Mouse (Mus musculus) embryonic facial prominence, embryonic 12.5 days (tissue): ENCODE data around the gene Hnrnpf. TPM values are rescaled to one million over a fixed set of nuclear protein-coding genes. Genes with fewer than 3 reads are reported as not detected.

Source experiments
- ATAC-seq: fragments of 200-750 bp; cut with Nextera tagmentation; 2 replicates; pipeline ENCODE4 v1.8.0; 2017; ENCODE audit not compliant: insufficient number of reproducible peaks, insufficient read depth, low FRiP score, low TSS enrichment
- H3K27ac ChIP-seq: fragments of 300-500 bp; sonication (generic); 2 replicates; pipeline ENCODE4 v1.5.1; 2016; ENCODE audit warnings: mild to moderate bottlenecking
- H3K27me3 ChIP-seq: fragments of 300-500 bp; sonication (generic); 2 replicates; pipeline ENCODE4 v1.6.1; 2016; ENCODE audit warnings: mild to moderate bottlenecking, moderate library complexity
- H3K36me3 ChIP-seq: fragments of 300-500 bp; sonication (generic); 2 replicates; pipeline ENCODE4 v1.6.1; 2016; ENCODE audit warnings: mild to moderate bottlenecking
- H3K4me1 ChIP-seq: fragments of 300-500 bp; sonication (generic); 2 replicates; pipeline ENCODE4 v1.6.1; 2016
- H3K4me2 ChIP-seq: fragments of 300-500 bp; sonication (generic); replicated peaks from 2 replicates; pipeline ENCODE4 v1.6.1; 2016; ENCODE audit warnings: mild to moderate bottlenecking, moderate library complexity
- H3K4me3 ChIP-seq: fragments of 300-500 bp; sonication (generic); 2 replicates; pipeline ENCODE4 v1.5.1; 2016; ENCODE audit warnings: mild to moderate bottlenecking
- H3K9ac ChIP-seq: fragments of 300-500 bp; sonication (generic); 2 replicates; pipeline ENCODE4 v1.6.1; 2016; ENCODE audit warnings: mild to moderate bottlenecking, moderate library complexity
- H3K9me3 ChIP-seq: fragments of 300-500 bp; sonication (generic); 2 replicates; pipeline ENCODE4 v1.6.1; 2016; ENCODE audit warnings: mild to moderate bottlenecking, moderate library complexity
- WGBS: fragments of 180-500 bp; shearing (Covaris S2); methylation state at CpG from one replicate; pipeline ENCODE4 v1.1.7; 2016; 5-methylcytosine and 5-hydroxymethylcytosine counted together
- polyA plus RNA-seq: library from polyadenylated mRNA; unstranded; fragments of >200 nt; fragmentation: Nextera tagmentation; extraction: Ambion mirVana; gene quantifications from 2 replicates; pipeline ENCODE4 v1.2.1, GENCODE M21; 2016

The Hnrnpf gene
- polyA plus RNA-seq, 1 experiment from 2014 or later, result 677 TPM

DNA sequence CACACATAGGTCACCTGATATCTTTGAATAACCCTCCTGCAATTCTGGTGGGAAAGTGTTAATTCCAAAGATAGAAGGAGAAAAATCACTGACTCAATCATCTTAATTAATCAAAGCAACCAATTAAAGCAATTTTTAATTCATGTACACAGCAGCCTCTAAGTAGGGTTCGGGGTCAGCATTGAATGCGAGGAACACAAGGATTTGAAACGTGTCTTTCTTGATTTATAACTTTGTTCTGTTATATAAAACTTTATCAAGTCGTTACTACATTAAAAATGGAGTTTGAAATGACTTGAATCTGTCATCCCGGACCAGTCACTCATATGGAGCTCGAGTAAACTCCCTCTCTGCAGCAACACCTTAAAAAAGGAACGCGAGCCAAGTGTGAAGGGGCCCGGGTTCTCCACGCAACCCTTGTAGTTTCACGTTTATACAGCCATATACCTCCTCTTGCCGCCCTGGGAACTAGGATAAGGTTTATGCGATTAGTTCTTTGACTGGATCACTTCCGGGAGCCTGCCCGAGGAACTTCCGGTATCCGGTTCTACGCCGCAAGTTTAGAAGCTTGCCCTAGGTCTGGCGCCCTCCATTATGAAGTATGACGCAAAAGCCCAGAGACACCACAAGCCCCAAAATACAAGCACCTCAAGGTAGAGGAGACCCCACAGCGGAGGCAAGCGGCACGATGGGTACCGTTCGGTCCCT is 21.3 kb upstream of the Hnrnpf start:
- Histone ChIP-seq H3K27me3 (no peaks in the 10 kb centered on the region), H3K27ac (peak overlapping the region; percentile 98), H3K36me3 (no peaks in the 10 kb centered on the region), H3K9me3 (no peaks in the 10 kb centered on the region), H3K4me1 (peaks cover 5% of the 10 kb centered on the region; the same call in 1 of the 2 replicates), H3K9ac (peak overlapping the region; percentile 66), H3K4me2 (peak overlapping the region; percentile 56), H3K4me3 (peak overlapping the region; percentile 43)
- peak; percentile 59; the same call in 1 of the 2 replicates for ATAC-seq
- WGBS, result 13% methylated on average over 26 of the region's 26 CpGs

DNA sequence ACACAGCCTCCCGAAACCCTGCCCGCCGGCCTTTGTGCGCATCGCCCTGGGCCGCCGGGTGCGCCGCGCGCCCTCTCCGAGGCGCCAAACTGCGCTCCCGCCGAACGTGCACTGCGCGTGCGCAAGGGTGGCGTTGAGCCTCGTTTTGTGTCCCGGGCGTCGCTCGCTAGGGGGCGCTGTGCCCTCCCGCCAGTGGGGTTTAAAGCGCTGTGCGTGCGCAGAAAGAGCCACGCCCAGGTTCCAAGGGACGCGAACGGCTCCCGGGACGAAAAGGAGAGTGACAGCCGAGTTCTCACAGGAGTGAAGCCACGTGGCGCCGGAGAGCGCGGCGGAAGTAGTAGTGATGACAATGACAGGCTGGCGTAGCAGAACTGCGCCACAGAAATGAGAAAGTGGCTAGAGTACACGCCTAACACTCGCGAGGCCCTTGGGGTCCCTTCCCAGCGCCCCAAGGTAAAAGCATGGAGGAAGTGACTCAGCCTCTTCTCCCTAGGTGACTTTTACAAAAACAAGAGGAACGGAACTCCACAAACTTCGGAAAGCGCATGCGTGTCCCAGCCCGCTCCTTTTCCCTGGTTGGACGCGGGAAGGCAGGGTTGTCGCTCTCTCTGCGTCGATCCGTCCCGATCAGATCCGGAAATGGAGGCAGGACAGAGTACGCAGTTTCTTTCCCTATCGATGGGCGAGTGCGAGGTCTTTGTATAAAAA is 20.6 kb upstream of the Hnrnpf start:
- Histone ChIP-seq H3K27me3 (no peaks in the 10 kb centered on the region), H3K9ac (peak overlapping the region; percentile 66), H3K4me3 (peak overlapping the region; percentile 43), H3K27ac (peak overlapping the region; percentile 98), H3K4me2 (peak overlapping the region; percentile 56), H3K4me1 (peaks cover 5% of the 10 kb centered on the region; the same call in 1 of the 2 replicates), H3K36me3 (no peaks in the 10 kb centered on the region), H3K9me3 (no peaks in the 10 kb centered on the region)
- ATAC-seq, result peak; percentile 92
- WGBS, result under 1% methylated on average over 67 of the region's 67 CpGs

DNA sequence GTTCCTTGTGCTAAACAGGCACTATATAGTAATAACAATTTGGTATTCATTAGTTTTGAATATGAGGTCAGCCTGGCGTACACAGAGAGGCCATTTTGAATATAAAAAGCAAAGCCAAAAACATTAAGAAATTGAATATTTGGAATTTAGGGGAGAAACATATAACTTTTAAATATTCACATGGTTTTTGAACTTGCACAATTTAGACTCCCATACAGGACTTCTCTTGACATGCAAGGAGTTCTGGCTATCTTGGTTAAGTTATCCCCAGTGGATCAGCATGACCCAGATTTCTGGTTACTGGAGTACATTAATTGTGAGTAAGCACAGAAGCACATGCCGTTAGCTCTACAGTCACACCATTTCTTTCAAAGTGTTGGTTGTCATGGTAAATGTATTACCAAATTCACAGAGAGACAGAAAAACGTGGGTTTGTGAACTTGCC is 19.7 kb upstream of the Hnrnpf start:
- H3K9ac ChIP-seq, result no peak overlapping the region

DNA sequence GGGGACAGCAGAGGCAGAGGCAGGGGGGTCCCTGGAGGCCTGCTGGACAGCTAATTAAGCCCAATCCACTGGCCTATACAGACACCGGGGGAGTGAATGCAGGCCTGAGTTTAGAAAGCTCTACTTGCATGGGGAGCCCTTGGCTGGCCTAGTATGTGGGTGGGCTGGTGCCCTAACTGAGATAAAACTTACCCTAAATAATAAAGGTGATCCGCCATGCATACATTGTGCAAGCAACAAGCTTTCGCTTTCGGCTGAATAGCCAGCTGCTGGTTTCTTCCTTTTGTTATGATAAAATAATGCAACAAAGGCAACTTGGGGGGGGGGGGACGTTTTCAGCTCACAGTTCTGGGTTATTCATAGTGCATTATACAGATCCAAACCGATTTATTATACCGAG is 18.9 kb upstream of the Hnrnpf start:
- Histone ChIP-seq H3K4me3 (no peak overlapping the region), H3K36me3 (no peaks in the 10 kb centered on the region), H3K9ac (no peak overlapping the region), H3K9me3 (no peaks in the 10 kb centered on the region), H3K27me3 (no peaks in the 10 kb centered on the region), H3K4me1 (peaks cover 5% of the 10 kb centered on the region; the same call in 1 of the 2 replicates), H3K27ac (0 out of 2 replicates have a peak overlapping the region, but pooled peaks have one; percentile 6), H3K4me2 (no peak overlapping the region)
- WGBS, result 82% methylated on average over 7 of the region's 7 CpGs
- ATAC-seq, result no peak

More for the DNA sequence above, 19.7 kb upstream of the Hnrnpf start:
- H3K36me3 ChIP-seq, result no peaks in the 10 kb centered on the region
- peaks cover 5% of the 10 kb centered on the region; the same call in 1 of the 2 replicates for H3K4me1 ChIP-seq
- peak overlapping the region; percentile 43 for H3K4me3 ChIP-seq
- H3K4me2 ChIP-seq, result peak overlapping the region; percentile 56
- H3K27ac ChIP-seq, result peak overlapping the region; percentile 98
- H3K27me3 ChIP-seq, result no peaks in the 10 kb centered on the region
- 53% methylated on average over 3 of the region's 3 CpGs for WGBS
- H3K9me3 ChIP-seq, result no peaks in the 10 kb centered on the region
- ATAC-seq, result no peak

DNA sequence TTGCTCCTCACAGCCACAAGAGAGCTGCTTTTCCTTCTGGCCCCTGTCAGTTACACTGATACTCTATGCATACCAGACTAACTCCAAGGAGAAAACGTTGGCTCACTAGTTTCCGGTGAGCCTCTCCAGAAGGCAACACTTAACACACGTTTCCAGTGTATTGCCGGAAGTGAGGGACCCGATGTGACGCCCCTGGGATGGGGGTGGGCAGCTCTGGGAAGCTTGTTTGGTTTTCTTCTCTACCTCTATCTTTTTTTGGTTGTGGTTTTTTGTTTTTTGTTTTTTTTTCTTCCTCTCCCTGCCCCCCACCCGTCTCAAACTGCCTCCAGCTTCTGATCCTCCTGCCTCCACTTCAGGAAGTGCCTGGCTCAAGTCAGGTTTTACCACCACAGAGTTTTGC is 18.1 kb upstream of the Hnrnpf start:
- H3K4me2 ChIP-seq, result no peak overlapping the region
- H3K4me3 ChIP-seq, result no peak overlapping the region
- no peak for ATAC-seq
- peaks cover 5% of the 10 kb centered on the region; the same call in 1 of the 2 replicates for H3K4me1 ChIP-seq
- 62% methylated on average over 7 of the region's 7 CpGs for WGBS
- no peaks in the 10 kb centered on the region for H3K36me3 ChIP-seq
- H3K27me3 ChIP-seq, result no peaks in the 10 kb centered on the region
- H3K9ac ChIP-seq, result no peak overlapping the region
- no peaks in the 10 kb centered on the region for H3K9me3 ChIP-seq
- no peak overlapping the region for H3K27ac ChIP-seq

DNA sequence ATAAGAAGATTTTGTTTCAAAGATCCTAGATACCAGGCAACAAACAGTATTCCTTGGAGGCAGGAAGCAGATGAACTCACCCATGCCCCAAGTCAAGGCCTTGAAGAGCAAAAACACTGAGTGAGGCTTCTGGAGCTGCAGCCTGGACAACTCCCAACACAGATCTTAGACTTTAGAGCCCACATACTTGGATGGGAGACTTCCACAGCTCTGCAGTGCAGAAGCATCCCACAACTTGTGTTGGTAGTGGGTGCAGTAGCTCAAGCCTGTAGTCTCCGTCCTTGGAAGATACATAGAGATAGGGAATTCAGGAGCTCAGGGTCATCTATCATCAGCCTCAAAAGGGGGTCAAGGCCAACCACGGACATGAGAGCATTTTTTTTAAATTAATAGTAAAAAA is 14.2 kb upstream of the Hnrnpf start:
- Histone ChIP-seq H3K36me3 (no peaks in the 10 kb centered on the region), H3K4me3 (no peak overlapping the region), H3K9ac (no peak overlapping the region), H3K9me3 (no peaks in the 10 kb centered on the region), H3K4me2 (no peak overlapping the region), H3K27me3 (no peaks in the 10 kb centered on the region), H3K27ac (no peak overlapping the region), H3K4me1 (peaks cover 2% of the 10 kb centered on the region; the same call in 1 of the 2 replicates)
- no peak for ATAC-seq
- 85% methylated on average over 2 of the region's 2 CpGs for WGBS

DNA sequence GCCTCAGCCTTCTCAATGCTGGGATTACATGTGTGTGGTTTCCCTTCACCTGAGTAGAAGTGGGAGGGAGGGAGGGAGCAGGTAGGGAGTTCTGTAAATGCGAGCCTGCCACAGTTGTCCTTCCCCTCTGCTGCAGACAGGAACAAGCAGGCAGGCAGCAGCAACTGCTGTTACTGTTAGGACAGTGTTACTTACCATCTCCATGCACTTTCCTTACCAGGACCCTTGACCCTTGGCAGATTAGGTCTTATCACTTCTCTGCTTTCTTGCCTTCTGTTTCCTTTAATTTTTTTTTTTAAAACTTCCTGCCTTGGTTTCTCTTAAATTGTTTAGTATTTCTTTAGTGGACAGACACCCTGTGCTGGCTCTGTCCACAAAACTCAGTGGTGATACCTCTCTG is 12.1 kb upstream of the Hnrnpf start:
- H3K4me2 ChIP-seq, result no peak overlapping the region
- H3K4me3 ChIP-seq, result no peak overlapping the region
- no peaks in the 10 kb centered on the region for H3K27me3 ChIP-seq
- no peak overlapping the region for H3K9ac ChIP-seq
- WGBS, result 47% methylated on average over 1 of the region's 1 CpGs
- no peaks in the 10 kb centered on the region for H3K9me3 ChIP-seq
- no peak for ATAC-seq
- no peaks in the 10 kb centered on the region for H3K4me1 ChIP-seq
- H3K27ac ChIP-seq, result no peak overlapping the region
- H3K36me3 ChIP-seq, result no peaks in the 10 kb centered on the region

DNA sequence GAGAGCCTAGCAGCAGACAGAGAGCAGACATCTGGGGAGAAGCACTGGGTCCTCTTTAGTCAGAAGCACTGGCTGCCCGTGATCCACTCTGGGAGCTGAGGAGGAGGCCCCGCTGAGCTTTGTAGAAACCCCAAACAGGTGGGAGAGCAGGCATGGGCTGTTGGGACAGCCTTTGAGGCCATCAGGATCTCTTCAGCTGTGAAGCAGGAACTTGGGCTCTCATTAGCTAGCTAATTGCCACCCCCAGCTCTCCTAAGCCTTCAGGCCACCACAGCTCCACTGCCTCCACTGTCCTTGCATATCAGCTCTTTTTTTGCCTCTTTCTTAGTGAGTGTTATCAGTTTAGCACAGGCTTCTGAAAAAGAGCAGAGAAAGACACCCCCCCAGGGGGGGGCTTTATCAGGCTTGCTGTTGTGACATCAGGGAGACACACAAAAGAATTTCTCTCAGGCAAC is 11.5 kb upstream of the Hnrnpf start:
- no peaks in the 10 kb centered on the region for H3K36me3 ChIP-seq
- H3K27ac ChIP-seq, result no peak overlapping the region
- no peak overlapping the region for H3K4me2 ChIP-seq
- no peaks in the 10 kb centered on the region for H3K9me3 ChIP-seq
- no peaks in the 10 kb centered on the region for H3K4me1 ChIP-seq
- no peak overlapping the region for H3K4me3 ChIP-seq
- 54% methylated on average over 2 of the region's 2 CpGs for WGBS
- H3K27me3 ChIP-seq, result no peaks in the 10 kb centered on the region
- H3K9ac ChIP-seq, result no peak overlapping the region
- no peak for ATAC-seq

DNA sequence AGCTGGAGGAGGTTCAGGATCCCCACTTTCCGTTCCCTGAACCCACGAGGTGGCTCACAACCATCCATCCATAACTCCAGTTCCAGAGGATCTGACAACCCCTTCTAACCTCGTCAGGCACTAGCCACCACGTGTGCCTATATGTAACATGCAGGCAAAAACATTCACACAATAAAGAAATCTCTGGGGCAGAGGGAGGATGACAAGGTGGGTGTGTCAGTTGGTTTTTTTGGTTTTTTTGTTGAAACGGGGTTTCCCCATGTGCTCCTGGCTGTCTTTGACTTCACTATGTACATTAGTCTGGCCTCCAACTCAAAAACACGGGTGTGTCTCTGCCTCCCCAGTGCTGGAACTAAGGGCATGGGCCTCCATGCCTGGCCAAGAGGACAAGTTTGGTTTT is 9.9 kb upstream of the Hnrnpf start:
- H3K4me1 ChIP-seq, result no peaks in the 10 kb centered on the region
- no peak overlapping the region for H3K9ac ChIP-seq
- no peak overlapping the region for H3K4me2 ChIP-seq
- 82% methylated on average over 6 of the region's 6 CpGs for WGBS
- H3K27me3 ChIP-seq, result no peaks in the 10 kb centered on the region
- H3K9me3 ChIP-seq, result no peaks in the 10 kb centered on the region
- no peaks in the 10 kb centered on the region for H3K36me3 ChIP-seq
- no peak overlapping the region for H3K27ac ChIP-seq
- no peak for ATAC-seq
- H3K4me3 ChIP-seq, result no peak overlapping the region

DNA sequence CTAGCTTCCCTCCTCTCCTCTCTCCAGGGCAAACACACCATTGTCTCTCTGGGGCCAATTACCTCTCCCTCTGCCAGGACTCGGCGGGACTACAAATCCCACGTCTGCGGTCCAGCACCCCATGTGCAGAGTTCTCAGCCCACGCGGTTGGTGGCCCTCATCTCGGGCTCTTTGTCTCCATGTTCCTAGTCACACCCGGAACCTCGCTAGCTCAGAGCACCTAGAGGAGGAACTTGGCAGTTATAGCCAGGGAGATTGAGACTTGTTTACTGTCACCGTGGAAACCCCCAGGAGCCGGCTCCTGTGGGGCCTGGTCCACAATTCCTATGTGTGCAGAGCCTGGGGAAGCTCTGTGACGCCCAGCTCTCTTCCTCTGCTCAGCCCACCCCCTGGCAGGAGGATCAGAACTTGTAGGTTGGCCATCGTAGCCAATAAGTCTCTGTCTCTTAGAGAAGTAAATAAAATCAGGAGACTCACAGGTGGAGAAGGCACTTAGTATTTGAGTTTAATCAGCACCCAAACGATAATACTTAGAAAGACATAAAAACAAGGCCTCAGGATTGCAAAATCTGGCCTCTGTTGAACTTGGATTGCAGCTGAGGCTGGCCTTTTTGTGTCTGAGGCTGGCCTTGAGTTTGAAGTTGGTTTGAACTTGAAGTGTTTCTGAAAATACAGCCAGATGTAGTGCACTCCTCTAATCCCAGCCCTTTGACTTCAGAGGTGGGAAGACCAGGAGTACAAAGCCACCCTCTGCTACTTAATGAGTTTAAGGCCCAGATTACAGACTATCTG is 8.6 kb upstream of the Hnrnpf start:
- WGBS, result 65% methylated on average over 14 of the region's 14 CpGs
- no peaks in the 10 kb centered on the region for H3K4me1 ChIP-seq

DNA sequence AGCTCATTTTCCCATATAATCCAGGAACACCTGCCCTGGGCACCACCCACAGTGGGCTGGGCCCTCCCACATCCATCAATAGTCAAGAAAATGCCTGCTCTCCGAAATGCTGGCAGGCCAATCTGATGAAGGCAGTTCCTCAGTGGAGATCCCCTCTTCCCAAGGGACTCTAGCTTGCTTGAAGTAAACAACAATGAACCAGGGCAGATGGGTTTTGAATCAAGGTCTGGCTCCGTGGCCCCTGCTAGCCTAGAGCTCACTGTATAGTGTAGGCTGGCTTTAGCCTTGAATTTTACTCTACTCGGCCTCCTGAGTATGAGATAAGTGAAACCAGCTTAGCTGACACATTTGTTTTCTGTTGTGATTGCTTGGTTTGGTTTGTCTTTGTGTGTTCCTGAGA is 7.7 kb upstream of the Hnrnpf start:
- ATAC-seq, result no peak
- Histone ChIP-seq H3K27me3 (no peaks in the 10 kb centered on the region), H3K9me3 (no peaks in the 10 kb centered on the region), H3K4me3 (no peak overlapping the region), H3K9ac (no peak overlapping the region), H3K4me2 (no peak overlapping the region), H3K36me3 (no peaks in the 10 kb centered on the region), H3K4me1 (no peaks in the 10 kb centered on the region), H3K27ac (no peak overlapping the region)
- 52% methylated on average over 3 of the region's 3 CpGs for WGBS

More for the DNA sequence above, 8.6 kb upstream of the Hnrnpf start:
- no peak overlapping the region for H3K4me3 ChIP-seq
- H3K9ac ChIP-seq, result no peak overlapping the region
- H3K36me3 ChIP-seq, result no peaks in the 10 kb centered on the region
- H3K4me2 ChIP-seq, result no peak overlapping the region
- H3K9me3 ChIP-seq, result no peaks in the 10 kb centered on the region
- H3K27me3 ChIP-seq, result no peaks in the 10 kb centered on the region
- no peak overlapping the region for H3K27ac ChIP-seq
- ATAC-seq, result no peak
